Mouse (Mus musculus) A20 (cell line): ENCODE data around the gene Rbm18.

Experiments
- DNase-seq: peaks from one replicate; pipeline ENCODE4 v3.0.0-alpha.2; 2011; ENCODE audit warnings: low read depth, low spot score

The Rbm18 gene

GRCm38 (mm10) chr2:36073781-36074180 lies 62.8 kb downstream of the Rbm18 start:
- no peak for DNase-seq

GRCm38 (mm10) chr2:36071660-36072305 lies 64.8 kb downstream of the Rbm18 start:
- no peak for DNase-seq

- no peak for DNase-seq
Observed at GRCm38 (mm10) chr2:36067132-36067531, 69.4 kb downstream of the Rbm18 start.
